Mouse (Mus musculus) myocyte (in vitro differentiated cells): ENCODE results near the gene Pon3.

Experiments
- MYOD1 ChIP-seq, 3 experiments: IDR thresholded peaks; one replicate each; pipeline ENCODE4 v1.6.1; 2011; ENCODE audit warnings: control low read depth in 2 of 3, low read depth in 2 of 3, mild to moderate bottlenecking in 2 of 3, moderate library complexity in 1 of 3; ENCODE audit not compliant: insufficient read length in 2 of 3, control insufficient read depth in 1 of 3
- POLR2AphosphoS2 ChIP-seq: IDR thresholded peaks from one replicate; pipeline ENCODE4 v1.6.1; 2011; ENCODE audit warnings: low read depth, control low read depth; ENCODE audit not compliant: insufficient read length
- USF1 ChIP-seq: IDR thresholded peaks from one replicate; pipeline ENCODE4 v1.6.1; 2011; ENCODE audit warnings: low read depth, mild to moderate bottlenecking, control low read depth, moderate library complexity

DNA sequence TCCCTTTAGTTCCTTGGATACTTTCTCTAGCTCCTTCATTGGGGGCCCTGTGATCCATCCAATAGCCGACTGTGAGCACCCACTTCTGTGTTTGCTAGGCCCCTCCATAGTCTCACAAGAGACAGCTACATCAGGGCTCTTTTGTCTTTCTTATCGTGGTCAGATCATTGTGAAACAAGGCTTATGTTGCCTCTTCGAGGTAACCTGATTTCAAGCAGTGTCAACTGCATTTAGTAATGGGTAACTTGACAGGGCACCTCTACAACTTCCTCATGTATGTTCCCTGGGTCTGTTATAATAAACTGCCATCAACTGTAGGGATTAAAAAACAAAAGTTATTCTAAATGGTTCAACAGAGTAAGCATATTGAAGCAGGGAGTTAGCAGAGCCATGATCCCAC, 21.5 kb downstream of the Pon3 start:
- TF ChIP-seq USF1 (no peak), POLR2AphosphoS2 (no peak), MYOD1 (IDR thresholded peaks at IDR 0.05; ENCODE audit: control insufficient read depth in 1 of 3, insufficient read length in 2 of 3, low read depth in 2 of 3) (no peak)
